Mouse (Mus musculus) adrenal gland, postnatal 25 days (tissue): ENCODE data around the gene Dctn2. TPM values are rescaled to one million over a fixed set of nuclear protein-coding genes. Genes with fewer than 3 reads are reported as not detected.

Source experiments
- DNase-seq: peaks from one replicate; pipeline ENCODE4 v3.0.0; 2021; ENCODE audit warnings: mixed read lengths
- long read RNA-seq: library from polyadenylated mRNA; stranded (forward); transcript quantifications from one replicate; pipeline ENCODE4 v2.0.0, GENCODE M21; 2021
- total RNA-seq: library from RNA; stranded (reverse); gene quantifications from 2 replicates; pipeline ENCODE4 v1.2.3, GENCODE M21; 2021

Dctn2 gene
- total RNA-seq, result 159 and 197 TPM in 2 replicates
- long read RNA-seq, transcript Dctn2-201 (14 exons, 1,784 nt), result major isoform, 130 of 267 reads
- long read RNA-seq, partial matches to known transcripts, result 13 of 267 reads
- long read RNA-seq, other reads (novel, unspliced or antisense), result 124 of 267 reads

DNA sequence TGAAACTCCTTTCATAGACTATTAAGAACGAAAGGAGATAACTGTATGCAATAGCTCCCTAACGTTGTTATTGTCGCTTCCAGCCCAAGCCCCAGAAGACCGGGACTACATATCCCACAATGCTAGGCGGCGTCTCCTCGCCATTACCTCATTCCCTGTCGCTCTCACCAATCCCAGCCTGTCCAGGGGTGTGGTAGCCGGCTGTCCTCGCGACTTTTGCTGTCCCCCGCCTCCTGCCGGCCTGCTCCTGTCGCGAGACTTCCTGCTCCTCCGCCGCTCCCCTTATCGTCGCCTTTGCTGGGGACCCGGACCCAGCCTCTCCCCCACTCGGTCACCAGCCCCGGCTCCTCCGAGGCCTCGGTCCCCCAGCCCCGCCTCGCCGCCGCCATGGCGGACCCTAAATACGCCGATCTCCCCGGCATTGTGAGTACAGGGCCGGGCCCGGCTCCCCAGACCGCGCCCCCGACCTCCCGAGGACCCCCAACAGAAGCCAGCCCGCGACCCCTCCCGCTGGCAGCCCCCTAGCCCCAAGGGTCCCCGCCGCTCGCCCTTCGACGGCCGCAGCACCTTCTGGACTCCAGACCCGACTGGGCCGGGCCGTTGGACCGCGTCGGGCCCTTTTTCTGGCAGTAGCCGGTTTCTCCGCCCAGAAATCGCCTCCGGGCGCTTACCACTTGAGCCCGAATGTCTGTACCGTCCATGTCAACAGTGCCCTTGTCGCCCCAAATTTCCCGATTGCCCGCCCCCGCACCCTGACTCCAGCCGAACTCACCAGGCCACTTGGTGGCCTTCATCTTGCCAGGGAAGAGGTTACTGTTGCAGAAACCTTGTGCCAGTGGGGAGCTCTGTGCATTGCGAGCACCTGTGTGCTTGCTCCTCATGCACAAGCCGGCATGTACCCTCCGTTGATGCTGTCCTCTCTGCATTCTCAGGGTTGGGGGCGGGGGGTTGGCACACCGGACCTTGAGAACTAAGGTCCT is at the start of gene Dctn2:
TSS of gene Dctn2 (plus strand) at position 257 of the 980 bp plus-strand sequence.
- peak; percentile 92 for DNase-seq

DNA sequence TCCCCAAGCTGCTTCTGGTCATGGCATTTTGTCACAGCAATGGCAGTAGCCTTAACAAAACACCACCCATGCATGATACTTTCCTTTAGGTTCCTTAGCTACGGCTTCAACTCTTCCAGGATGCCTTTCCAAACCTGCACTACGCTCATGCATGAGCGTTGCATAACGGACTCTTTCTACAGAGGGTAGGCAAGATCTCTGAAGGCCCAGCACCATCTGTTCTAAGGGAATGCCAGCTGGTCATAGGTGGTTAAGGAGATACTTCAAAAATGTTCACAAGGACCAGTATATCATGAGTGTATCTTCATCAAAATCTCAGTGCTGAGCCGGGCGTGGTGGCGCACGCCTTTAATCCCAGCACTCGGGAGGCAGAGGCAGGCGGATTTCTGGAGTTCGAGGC is 49.7 kb upstream of the Dctn2 start:
- no peak for DNase-seq

DNA sequence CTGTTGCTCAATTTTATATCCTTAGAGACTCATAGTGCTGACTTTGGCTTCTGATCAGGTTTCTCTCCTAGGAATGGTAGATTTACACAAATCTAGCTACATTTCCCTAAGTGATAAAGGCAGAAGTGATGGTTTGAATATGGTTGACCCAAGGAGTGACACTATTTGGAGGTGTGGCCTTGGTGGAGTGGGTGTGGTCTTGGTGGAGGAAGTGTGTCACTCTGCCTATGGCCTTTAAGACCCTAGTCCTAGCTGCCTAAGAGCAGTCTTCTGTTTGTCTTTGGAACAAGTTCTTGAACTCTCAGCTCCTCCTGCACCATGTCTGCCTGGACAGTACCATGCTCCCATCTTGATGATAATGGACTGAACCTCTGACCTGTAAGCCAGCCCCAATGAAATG is 49.0 kb upstream of the Dctn2 start:
- DNase-seq, result no peak

DNA sequence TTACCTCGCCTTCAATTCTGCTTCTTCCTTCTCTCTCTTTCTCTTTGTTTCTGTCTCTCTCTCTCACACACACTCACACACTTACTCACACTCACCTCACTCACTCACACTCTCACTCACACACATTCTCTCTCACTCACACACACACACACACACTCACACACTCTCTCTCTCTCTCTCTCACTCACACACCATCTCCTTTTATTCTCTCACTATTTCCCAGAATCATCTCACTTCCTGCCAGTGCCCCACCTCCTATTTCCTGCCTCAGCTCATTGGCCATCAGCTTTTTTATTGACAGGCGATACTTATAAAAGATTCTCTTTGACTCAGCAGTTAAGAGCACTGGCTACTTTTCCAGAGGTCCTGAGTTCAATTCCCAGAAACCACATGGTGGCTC is 47.8 kb upstream of the Dctn2 start:
- no peak for DNase-seq

DNA sequence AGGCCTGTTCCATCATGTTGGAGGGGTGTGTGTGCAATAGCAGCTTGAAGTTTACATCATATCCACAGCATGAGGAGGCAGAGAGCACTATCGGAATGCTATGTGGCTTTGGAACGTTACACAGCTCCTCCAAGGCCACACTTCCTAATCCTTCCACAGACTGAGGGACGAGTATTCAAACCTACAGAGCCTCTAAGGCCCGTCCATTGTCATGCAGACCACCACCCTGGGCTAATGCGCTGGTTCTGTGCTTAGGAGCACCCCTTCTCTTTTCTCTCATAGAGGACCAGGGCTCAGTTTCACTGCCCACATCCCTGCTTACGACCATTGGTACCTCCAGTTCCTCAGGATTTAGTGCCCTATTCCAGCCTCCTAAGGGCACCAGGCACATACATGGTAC is 41.0 kb upstream of the Dctn2 start:
- DNase-seq, result no peak

DNA sequence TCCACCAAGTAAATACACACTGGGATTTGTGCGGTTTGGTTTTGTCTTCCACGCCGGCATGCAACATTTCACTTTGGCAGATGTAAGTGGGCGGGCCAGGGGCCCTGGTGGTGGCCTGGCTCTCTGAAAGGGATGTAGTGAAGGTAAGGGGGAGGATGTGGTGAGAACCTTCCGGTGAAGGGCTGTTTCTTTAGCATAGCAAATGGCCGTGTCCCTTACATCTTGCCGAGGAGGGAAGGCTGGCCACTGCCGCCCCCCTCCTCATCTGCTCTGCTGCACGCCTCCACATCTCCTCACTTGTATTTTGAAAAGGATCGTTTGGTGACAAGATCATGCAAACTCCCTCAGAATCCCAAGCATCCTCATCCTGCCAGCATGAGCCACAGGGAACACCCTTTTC is 40.4 kb upstream of the Dctn2 start:
- no peak for DNase-seq

DNA sequence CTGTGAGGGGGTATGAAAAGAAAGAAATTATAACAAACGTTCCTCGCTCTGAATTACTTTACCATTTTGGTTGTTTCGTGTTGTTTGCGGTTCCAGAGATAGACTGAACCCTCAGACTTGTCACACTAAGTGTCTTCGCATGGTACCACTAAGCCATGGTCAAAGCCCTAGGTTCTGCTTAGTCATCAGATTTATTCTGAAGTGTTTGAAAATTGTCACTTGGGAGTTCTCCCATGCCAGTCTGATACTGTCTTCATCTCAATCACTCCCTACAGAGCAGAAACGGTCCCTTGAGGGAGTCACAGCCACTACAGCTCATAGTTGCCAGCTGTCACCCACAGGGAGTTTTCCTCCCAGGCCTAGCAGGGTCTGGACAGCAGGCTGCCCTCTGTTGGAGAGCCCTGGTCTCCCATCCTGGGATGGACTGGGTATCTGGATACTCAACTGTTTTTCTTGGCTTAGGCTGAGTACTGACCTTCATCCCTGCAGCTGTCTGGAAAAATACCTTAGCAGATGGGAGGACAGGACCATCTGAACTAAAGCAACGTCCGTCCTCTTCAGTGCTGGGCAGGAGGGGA is 39.8 kb upstream of the Dctn2 start:
- peak; percentile 52 for DNase-seq

DNA sequence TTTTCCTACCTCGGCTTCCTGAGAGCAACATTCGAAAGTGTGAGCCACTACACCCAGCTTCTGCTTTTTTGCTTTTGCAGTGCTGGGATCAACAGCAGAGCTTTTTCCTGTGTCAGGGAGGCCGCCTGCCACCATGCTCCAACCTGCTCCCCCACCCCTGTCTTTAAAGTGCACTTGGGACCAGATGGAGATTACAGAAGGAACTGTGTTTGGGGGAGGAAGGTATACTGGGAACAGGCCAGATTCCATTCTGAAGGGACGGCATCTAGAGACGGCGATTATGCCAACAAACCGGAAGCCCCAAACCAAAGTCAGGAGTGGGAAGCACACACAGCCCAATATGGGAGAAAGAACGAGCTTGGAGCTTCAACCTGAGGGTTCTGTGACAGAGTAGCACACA is 39.0 kb upstream of the Dctn2 start:
- DNase-seq, result no peak

DNA sequence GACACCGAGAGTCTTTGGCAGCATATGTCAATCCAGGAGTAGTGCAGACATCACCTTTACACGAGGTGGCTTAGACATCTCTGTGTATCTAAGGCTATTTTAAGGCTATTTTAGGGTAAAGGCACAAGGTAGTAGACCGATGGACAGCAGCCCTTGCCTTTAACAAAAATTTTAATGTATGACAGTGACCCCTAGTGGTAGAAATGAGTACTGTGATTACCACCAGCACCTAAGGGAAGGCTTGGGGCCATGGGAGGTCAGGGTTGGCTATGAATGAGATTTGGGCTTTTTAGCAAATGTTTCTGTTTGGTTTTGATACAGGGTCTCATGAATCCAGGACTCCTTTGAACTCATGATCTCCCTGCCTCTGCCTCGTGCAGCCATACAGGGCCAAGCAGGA is 37.3 kb upstream of the Dctn2 start:
- DNase-seq, result no peak

DNA sequence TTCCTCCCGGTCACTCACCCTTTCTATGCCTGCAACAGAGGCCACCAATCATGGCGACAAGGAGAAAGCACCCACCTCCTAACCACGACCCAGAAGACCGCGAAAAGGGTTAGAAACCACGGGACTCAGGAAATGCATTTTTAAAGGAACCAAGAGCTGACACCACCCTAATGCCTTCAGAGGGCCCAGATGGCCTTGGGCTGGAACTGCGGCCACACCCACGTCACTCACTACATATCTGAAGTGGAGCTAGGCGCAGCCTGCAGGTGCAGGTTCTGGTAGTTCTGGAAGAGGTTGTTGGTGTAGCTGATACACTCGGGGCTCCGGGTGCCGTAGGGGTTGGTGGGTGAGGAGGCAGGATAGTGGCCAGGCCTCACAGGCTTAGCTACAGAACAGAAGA is 35.5 kb upstream of the Dctn2 start:
- no peak for DNase-seq

DNA sequence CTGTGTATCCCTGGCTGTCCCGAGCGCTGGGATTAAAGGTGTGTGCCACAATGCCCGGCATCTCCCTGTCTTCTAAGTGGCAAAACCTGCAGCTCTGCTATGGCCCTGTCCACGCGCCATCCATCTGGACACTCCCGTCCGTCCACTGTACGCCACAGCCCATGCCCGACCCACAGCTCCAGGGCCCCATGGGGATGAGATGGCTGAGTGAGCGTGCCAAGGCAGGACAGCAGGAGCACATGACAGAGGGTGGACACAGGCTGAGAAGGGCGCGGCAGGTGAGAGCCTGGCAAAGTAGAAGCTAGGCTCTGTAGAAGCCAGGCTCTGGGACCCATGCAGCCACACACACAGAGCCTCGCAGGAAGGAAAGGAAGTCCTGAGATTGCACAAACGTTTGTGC is 34.4 kb upstream of the Dctn2 start:
- no peak for DNase-seq

DNA sequence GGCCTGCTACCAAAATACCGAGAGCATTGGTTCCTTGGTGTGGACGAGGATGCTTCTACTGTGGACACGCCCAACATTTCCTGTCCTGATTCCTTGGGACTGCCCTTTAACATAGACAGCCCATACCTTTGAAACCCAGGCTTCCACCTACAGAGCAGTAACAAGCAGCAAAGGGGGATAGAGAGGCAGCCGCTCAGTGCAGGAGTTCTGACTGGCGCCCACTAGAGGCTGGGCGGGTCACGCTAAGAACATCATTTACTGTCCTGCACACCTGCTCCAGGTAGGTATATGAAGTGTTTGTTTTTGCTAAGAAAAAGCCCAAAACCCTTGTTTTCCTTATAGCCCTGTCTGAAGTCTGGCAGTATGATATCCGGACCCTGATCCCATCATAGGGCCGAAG is 33.0 kb upstream of the Dctn2 start:
- DNase-seq, result no peak

DNA sequence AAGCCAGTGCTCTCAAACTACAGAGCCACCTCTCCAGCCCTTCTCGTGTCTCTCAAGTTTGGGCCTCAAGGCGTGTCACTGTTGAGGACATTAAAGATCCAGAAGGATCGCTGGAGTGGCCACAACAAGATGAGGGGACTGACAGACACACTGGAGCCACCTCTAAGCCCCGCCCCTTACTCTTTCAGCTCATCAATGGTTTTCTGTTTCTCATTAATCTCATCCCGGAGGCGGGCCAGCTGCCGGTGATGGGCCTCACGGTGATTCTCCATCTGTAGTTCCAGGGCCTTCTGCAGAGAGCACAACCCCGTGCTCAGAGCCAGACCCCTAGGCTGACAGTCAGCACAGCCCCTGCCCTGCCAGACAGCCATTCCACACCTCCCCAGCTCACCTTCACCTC is 29.6 kb upstream of the Dctn2 start:
- no peak for DNase-seq

DNA sequence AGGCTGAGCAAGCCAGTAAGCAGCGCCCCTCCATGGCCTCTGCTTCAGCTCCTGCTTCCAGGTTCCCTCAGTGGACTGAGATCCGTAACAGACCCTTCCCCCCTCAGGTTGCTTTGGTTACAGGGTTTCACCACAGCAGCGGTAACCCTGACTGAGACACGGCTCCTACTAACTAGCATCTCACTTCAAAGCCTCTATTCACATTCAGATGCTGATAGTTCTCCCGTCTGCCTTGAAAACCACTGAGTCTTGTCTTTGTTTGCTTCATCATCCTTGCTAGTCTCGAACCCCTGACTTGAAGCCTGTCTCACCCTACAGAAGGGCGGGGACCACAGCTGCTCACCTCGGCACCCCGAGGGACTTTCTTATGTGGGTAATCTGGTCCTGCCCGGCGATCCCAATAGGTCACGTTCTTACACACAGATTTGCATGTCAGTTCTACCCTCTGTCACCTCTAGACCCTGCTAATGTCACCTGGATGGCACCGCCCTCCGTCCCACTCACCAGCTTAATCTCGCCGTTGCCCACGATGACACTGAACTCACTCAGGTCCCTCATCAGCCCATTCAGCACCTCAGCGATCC is 27.8 kb upstream of the Dctn2 start:
- no peak for DNase-seq

DNA sequence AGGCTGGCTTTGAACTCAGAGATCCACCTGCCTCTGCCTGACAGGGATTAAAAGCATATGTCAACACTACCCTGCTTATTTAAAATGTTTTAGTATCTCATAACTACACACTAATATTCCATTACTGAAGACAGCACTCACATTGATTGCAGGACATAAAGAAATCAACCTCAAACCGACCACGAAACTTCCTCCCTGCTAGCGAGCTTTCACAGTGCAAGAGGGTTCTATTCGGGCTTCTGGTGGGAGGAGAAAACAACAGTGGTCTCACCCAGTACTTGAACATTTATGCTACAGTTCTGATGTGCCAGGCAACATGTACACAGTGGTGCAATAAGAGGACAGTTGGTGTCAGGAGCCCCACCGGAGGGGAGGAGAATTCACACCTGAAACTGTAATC is 15.4 kb upstream of the Dctn2 start:
- DNase-seq, result no peak

DNA sequence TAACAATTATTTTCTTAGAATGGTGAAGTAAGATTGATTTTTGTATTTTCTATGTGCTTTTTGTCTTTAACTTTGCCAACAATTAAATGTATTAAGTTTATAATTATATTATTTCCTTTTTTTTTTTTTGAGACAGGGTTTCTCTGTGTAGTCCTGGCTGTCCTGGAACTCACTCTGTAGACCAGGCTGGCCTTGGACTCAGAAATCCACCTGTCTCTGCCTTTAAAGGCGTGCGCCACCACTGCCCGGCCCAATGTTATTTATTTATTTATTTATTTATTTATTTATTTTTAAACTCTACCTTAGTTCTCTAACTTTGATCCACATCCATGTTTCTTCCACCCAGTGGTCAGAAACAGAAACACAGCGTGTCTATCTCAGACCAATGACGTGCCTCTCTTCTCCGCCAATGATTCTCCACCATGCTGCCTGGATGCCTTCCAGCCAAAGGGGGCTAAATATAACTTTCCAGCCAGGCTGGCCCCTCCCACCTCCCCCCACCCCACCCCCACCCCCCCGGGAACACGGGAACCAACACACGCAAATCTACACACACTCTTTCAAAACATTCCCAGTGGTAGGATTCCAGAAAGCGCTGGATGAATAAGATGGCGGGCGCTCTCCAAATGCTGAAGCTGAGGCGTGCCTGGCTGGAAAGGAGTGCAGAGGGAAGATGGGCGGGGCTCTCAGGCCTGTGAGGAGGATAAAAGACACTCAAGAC is 10.4 kb upstream of the Dctn2 start:
- DNase-seq, result peak; percentile 59

DNA sequence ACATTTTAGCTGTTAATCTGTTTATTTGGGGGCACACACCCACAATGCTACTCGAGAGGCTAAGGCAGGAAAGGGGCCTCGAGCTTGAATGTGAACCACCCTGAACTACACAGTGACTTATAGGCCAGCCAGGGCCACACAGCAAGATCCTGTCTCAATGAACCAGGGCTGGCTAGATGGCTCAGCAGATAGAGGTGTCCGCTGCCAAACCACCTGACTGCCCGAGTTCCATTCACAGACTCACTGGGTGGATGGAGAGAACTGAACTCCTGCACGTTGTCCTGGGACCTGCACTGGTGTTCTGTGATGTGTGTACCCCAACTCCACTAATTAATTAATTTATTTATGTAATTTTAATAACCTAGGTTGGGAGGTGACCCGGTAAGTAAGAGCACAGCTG is 8.4 kb upstream of the Dctn2 start:
- DNase-seq, result no peak

DNA sequence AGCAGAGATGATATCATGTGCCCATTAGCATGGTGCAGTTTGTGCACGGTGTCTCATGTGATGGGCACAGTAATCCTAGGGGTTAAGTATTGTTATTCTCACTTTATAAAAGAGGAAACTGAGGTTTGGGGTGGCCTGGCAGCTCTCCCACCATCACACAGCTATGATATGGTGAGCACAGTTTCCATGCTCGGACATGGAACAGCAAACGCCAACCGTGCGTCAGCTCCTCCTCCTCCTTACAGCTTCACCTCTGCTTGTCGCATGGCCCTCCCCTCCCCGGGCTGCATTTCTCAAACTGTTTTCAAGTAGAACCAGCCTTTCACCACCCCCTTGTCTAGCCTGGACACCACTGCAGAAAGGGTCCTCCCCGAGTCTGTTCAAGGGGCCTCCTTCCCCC is 7.7 kb upstream of the Dctn2 start:
- DNase-seq, result no peak

DNA sequence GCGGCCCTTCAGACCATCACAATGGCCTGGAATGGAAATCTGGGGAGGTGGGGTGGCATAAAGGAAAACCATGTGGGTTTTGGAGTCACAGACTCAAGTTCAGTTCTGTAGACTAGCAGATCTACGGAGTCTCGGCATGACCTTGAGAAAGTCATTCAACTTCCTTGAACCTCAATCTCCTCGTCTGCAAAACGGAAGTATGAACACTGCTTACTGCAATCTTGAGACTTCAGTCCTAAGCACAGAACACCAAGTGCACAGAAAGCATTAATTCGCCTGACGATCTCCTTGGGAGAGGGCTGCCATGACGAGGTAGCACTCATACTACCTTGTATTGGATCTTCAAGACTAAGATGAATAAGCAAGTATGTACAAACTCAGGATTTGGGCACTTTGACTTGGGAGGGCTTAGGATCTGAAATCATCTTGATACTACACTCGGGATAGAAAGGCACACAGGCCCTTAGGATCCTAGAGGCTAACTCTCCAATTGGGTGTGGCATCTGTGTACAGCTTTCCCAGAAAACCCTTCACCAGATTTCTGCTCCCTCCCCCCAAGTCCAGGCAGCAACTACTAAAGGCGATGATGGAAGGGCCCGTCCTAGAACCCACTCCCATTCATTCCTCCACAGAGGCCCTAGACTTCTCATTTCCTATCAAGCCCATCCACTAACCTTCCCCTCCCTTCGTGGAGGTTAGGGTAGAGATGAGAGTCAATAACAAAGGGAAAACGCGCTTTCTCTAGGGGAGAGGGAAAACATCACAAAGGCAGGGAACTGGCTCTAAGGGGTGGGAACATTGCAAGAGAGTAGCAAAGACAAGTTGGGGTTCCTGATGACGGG is 4.2 kb upstream of the Dctn2 start:
- no peak for DNase-seq

DNA sequence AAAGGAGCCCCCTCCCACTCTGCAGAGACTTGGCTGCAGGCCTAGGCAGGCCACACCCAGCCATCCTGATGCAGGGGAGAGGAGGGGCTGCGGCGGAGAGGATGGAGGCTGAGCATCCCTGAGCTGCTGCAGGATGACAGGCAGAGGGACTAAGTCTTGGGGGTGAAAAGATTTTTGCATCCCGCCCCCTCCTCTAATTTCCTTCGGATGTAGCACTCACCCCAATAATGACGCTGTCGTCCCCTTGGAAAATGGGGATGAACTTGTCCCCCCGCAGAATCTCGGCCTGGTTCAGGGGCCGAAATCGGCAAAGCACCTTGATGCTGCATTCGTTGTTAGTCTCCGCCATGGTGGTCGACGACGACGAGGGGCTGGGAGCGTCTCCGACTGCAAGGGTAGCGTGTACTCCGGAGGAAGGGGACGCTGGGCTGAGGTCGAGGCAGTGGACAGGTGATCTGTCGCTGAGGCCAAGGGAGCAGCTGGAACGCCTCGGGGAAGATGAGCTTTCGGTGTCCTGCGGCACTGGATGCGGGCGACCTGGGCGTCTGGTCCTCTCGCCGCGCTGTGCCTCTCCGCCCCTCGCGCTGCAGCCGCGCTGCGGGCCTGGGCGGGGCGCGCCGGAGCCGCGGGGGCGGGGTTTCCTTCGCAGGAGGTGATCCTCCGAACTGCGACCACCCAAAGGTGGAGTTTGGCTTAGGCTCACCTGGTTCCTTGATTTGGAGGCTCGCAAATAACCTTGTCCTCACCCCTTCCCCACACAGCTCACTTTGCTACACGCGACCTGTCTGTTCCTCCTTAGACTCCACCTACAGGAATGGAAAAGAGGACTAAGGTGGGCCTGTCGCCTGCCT is 3.4 kb upstream of the Dctn2 start, which contains the start of gene Kif5a:
TSS of gene Kif5a (minus strand) at position 801 of the 851 bp plus-strand sequence.
- DNase-seq, result peak; percentile 53

DNA sequence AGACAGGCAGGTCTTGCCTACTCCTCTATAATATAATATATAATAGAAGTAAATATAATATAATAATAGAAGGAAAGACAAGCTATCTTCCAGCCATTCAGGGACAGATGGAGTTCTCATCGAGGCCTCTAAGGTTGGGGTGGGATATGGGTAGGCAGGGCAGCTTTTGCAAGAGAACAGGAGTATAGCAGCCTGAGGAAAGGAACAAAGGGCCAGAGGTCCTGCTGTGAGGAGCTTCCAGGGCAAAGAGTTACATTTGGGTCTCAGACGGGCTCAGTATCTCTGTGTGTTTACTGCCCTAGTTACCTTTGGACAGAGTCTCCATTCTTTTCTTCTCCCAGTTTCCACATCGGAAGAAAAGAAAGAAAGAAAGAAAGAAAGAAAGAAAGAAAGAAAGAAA is 2.5 kb upstream of the Dctn2 start:
- DNase-seq, result no peak
